Mouse (Mus musculus) heart, embryonic 15.5 days (tissue): ENCODE results near the gene Capn2. TPM values are rescaled to one million over a fixed set of nuclear protein-coding genes. Genes with fewer than 3 reads are reported as not detected.

Experiments used
- ATAC-seq: fragments of 200-750 bp; cut with Nextera tagmentation; replicated peaks from 2 replicates; pipeline ENCODE4 v1.8.0; 2017; ENCODE audit warnings: low read depth, moderate TSS enrichment; ENCODE audit not compliant: insufficient number of reproducible peaks, insufficient read depth, low FRiP score
- H3K27ac ChIP-seq: fragments of 300-500 bp; sonication (generic); 2 replicates; pipeline ENCODE4 v1.5.1; 2015; ENCODE audit warnings: mild to moderate bottlenecking, inconsistent platforms
- H3K27me3 ChIP-seq: fragments of 300-500 bp; sonication (generic); 2 replicates; pipeline ENCODE4 v1.6.1; 2015; ENCODE audit warnings: inconsistent platforms
- H3K36me3 ChIP-seq: fragments of 300-500 bp; sonication (generic); 2 replicates; pipeline ENCODE4 v1.6.1; 2015; ENCODE audit warnings: mild to moderate bottlenecking, inconsistent platforms
- H3K4me1 ChIP-seq: fragments of 300-500 bp; sonication (generic); replicated peaks from 2 replicates; pipeline ENCODE4 v1.6.1; 2015; ENCODE audit warnings: inconsistent platforms
- H3K4me2 ChIP-seq: fragments of 300-500 bp; sonication (generic); 2 replicates; pipeline ENCODE4 v1.6.1; 2015; ENCODE audit warnings: inconsistent platforms, mild to moderate bottlenecking, moderate library complexity
- H3K4me3 ChIP-seq: fragments of 300-500 bp; sonication (generic); 2 replicates; pipeline ENCODE4 v1.5.1; 2015; ENCODE audit warnings: mild to moderate bottlenecking, inconsistent platforms
- H3K9ac ChIP-seq: fragments of 300-500 bp; sonication (generic); 2 replicates; pipeline ENCODE4 v1.6.1; 2015; ENCODE audit warnings: mild to moderate bottlenecking, inconsistent platforms
- H3K9me3 ChIP-seq: fragments of 300-500 bp; sonication (generic); replicated peaks from 2 replicates; pipeline ENCODE4 v1.6.1; 2016; ENCODE audit warnings: inconsistent platforms
- WGBS: fragments of 180-500 bp; shearing (Covaris S2); methylation state at CpG from one replicate; pipeline ENCODE4 v1.1.7; 2015; ENCODE audit warnings: mixed read lengths; 5-methylcytosine and 5-hydroxymethylcytosine counted together
- polyA plus RNA-seq: library from polyadenylated mRNA; unstranded; fragments of >200 nt; fragmentation: Nextera tagmentation; extraction: Ambion mirVana; gene quantifications from 2 replicates; pipeline ENCODE4 v1.2.1, GENCODE M21; 2015

The Capn2 gene
- polyA plus RNA-seq, 1 experiment from 2014 or later: 84.9 TPM

GRCm38 (mm10) chr1:182455080-182455479, 62.3 kb downstream of the Capn2 start:
- H3K27ac ChIP-seq: no peak overlapping the region
- no peaks in the 10 kb centered on the region for H3K9me3 ChIP-seq
- ATAC-seq: no peak
- H3K4me3 ChIP-seq: no peak overlapping the region
- H3K27me3 ChIP-seq: no peaks in the 10 kb centered on the region
- peaks cover 32% of the 10 kb centered on the region for H3K36me3 ChIP-seq
- peaks cover 15% of the 10 kb centered on the region for H3K4me1 ChIP-seq
- 81% methylated on average over 2 of the region's 2 CpGs for WGBS
- H3K9ac ChIP-seq: no peak overlapping the region
- H3K4me2 ChIP-seq: no peak overlapping the region

- no peaks in the 10 kb centered on the region for H3K9me3 ChIP-seq
- no peak overlapping the region for H3K4me2 ChIP-seq
- H3K27ac ChIP-seq: no peak overlapping the region
- 59% methylated on average over 4 of the region's 4 CpGs for WGBS
- H3K4me3 ChIP-seq: no peak overlapping the region
- H3K4me1 ChIP-seq: peaks cover 15% of the 10 kb centered on the region
- no peaks in the 10 kb centered on the region for H3K27me3 ChIP-seq
- no peak for ATAC-seq
- no peak overlapping the region for H3K9ac ChIP-seq
- peaks cover 36% of the 10 kb centered on the region for H3K36me3 ChIP-seq
These were observed 64.9 kb downstream of the Capn2 start for GRCm38 (mm10) chr1:182452473-182452872.

- no peak for ATAC-seq
- no peak overlapping the region for H3K4me3 ChIP-seq
- no peaks in the 10 kb centered on the region for H3K9me3 ChIP-seq
- H3K27ac ChIP-seq: no peak overlapping the region
- H3K36me3 ChIP-seq: peaks cover 53% of the 10 kb centered on the region
- peaks cover 12% of the 10 kb centered on the region for H3K4me1 ChIP-seq
- WGBS: 92% methylated on average over 14 of the region's 14 CpGs
- H3K9ac ChIP-seq: no peak overlapping the region
- H3K27me3 ChIP-seq: no peaks in the 10 kb centered on the region
- no peak overlapping the region for H3K4me2 ChIP-seq
These were observed 69.0 kb downstream of the Capn2 start for GRCm38 (mm10) chr1:182448276-182449035.

- Histone ChIP-seq H3K9ac (no peak overlapping the region), H3K4me2 (no peak overlapping the region), H3K27me3 (no peaks in the 10 kb centered on the region), H3K36me3 (peaks cover 63% of the 10 kb centered on the region), H3K4me3 (no peak overlapping the region), H3K4me1 (peaks cover 14% of the 10 kb centered on the region), H3K9me3 (no peaks in the 10 kb centered on the region), H3K27ac (no peak overlapping the region; the same call in 1 of the 2 replicates)
- WGBS: 71% methylated on average over 2 of the region's 2 CpGs
- no peak for ATAC-seq
These were observed 73.3 kb downstream of the Capn2 start for GRCm38 (mm10) chr1:182444116-182444515.

- 88% methylated on average over 18 of the region's 18 CpGs for WGBS
These were observed 75.5 kb downstream of the Capn2 start for GRCm38 (mm10) chr1:182441791-182442473.

GRCm38 (mm10) chr1:182439546-182440222, 77.7 kb downstream of the Capn2 start:
- Histone ChIP-seq H3K9ac (no peak overlapping the region), H3K27me3 (no peaks in the 10 kb centered on the region), H3K9me3 (no peaks in the 10 kb centered on the region), H3K4me1 (peaks cover 14% of the 10 kb centered on the region), H3K4me3 (no peak overlapping the region), H3K36me3 (peaks cover 48% of the 10 kb centered on the region), H3K4me2 (no peak overlapping the region), H3K27ac (peak overlapping the region; percentile 10; the same call in 1 of the 2 replicates)
- 64% methylated on average over 5 of the region's 5 CpGs for WGBS
- ATAC-seq: peak; percentile 67

More at GRCm38 (mm10) chr1:182441791-182442473, 75.5 kb downstream of the Capn2 start:
- H3K27ac ChIP-seq: no peak overlapping the region
- peaks cover 14% of the 10 kb centered on the region for H3K4me1 ChIP-seq
- no peak overlapping the region for H3K4me3 ChIP-seq
- H3K27me3 ChIP-seq: no peaks in the 10 kb centered on the region
- H3K9me3 ChIP-seq: no peaks in the 10 kb centered on the region
- H3K36me3 ChIP-seq: peaks cover 59% of the 10 kb centered on the region
- no peak overlapping the region for H3K4me2 ChIP-seq
- H3K9ac ChIP-seq: no peak overlapping the region
- ATAC-seq: no peak

GRCm38 (mm10) chr1:182436746-182437145, 80.7 kb downstream of the Capn2 start:
- Histone ChIP-seq H3K9me3 (no peaks in the 10 kb centered on the region), H3K27ac (no peak overlapping the region), H3K4me2 (no peak overlapping the region), H3K4me1 (peaks cover 11% of the 10 kb centered on the region), H3K4me3 (no peak overlapping the region), H3K9ac (no peak overlapping the region), H3K36me3 (peaks cover 45% of the 10 kb centered on the region), H3K27me3 (no peaks in the 10 kb centered on the region)
- 60% methylated on average over 5 of the region's 5 CpGs for WGBS
- no peak for ATAC-seq

- Histone ChIP-seq H3K9ac (no peak overlapping the region), H3K4me3 (no peak overlapping the region), H3K9me3 (no peaks in the 10 kb centered on the region), H3K27me3 (no peaks in the 10 kb centered on the region), H3K27ac (no peak overlapping the region), H3K4me2 (no peak overlapping the region), H3K36me3 (peaks cover 38% of the 10 kb centered on the region), H3K4me1 (peaks cover 7% of the 10 kb centered on the region)
- no peak for ATAC-seq
- WGBS: 84% methylated on average over 3 of the region's 3 CpGs
These were observed 85.3 kb downstream of the Capn2 start for GRCm38 (mm10) chr1:182432059-182432458.

- Histone ChIP-seq H3K4me2 (no peak overlapping the region), H3K9ac (no peak overlapping the region), H3K36me3 (peaks cover 34% of the 10 kb centered on the region), H3K27ac (no peak overlapping the region), H3K4me1 (peaks cover 20% of the 10 kb centered on the region), H3K9me3 (no peaks in the 10 kb centered on the region), H3K27me3 (no peaks in the 10 kb centered on the region), H3K4me3 (no peak overlapping the region)
- 96% methylated on average over 2 of the region's 2 CpGs for WGBS
- no peak for ATAC-seq
These were observed 86.7 kb downstream of the Capn2 start for GRCm38 (mm10) chr1:182430676-182431075.

- Histone ChIP-seq H3K4me1 (peaks cover 26% of the 10 kb centered on the region), H3K9me3 (no peaks in the 10 kb centered on the region), H3K36me3 (peaks cover 30% of the 10 kb centered on the region), H3K4me2 (no peak overlapping the region), H3K4me3 (no peak overlapping the region), H3K27ac (no peak overlapping the region), H3K9ac (no peak overlapping the region), H3K27me3 (no peaks in the 10 kb centered on the region)
- ATAC-seq: no peak
- WGBS: 75% methylated on average over 3 of the region's 3 CpGs
These were observed 87.6 kb downstream of the Capn2 start for GRCm38 (mm10) chr1:182429826-182430225.

GRCm38 (mm10) chr1:182427426-182427825, 90.0 kb downstream of the Capn2 start:
- H3K4me1 ChIP-seq: peaks cover 28% of the 10 kb centered on the region
- H3K27ac ChIP-seq: peak overlapping the region; percentile 1; the same call in 1 of the 2 replicates
- H3K4me2 ChIP-seq: no peak overlapping the region
- no peak for ATAC-seq
- H3K9me3 ChIP-seq: no peaks in the 10 kb centered on the region
- H3K4me3 ChIP-seq: no peak overlapping the region
- WGBS: 32% methylated on average over 1 of the region's 1 CpGs
- H3K36me3 ChIP-seq: peaks cover 17% of the 10 kb centered on the region
- H3K27me3 ChIP-seq: no peaks in the 10 kb centered on the region
- no peak overlapping the region for H3K9ac ChIP-seq
